Mouse (Mus musculus): ENCODE measurements at regions not wholly inside any gene's neighbourhood (a gene's known extent, or its start where the extent isn't known, plus 50 kb on each side); places are given as distances from the start of the nearest gene placed in this dataset.

- Histone ChIP-seq H3K9me3 (no peaks in the 10 kb centered on the region), H3K4me3 (no peak overlapping the region), H3K9ac (no peak overlapping the region), H3K27ac (no peak overlapping the region), H3K36me3 (replicated peaks) (no peaks in the 10 kb centered on the region), H3K27me3 (replicated peaks) (no peaks in the 10 kb centered on the region), H3K4me1 (no peaks in the 10 kb centered on the region), H3K4me2 (no peak overlapping the region)
- WGBS = 88% methylated on average over 5 of the region's 5 CpGs
- ATAC-seq (replicated peaks) = no peak
Measured at GRCm38 (mm10) chr3:28183061-28183762, 79.8 kb upstream of the Tnik start.

GRCm38 (mm10) chr3:28185518-28185917 is 77.5 kb upstream of the Tnik start:
- Histone ChIP-seq H3K4me2 (no peak overlapping the region), H3K27me3 (replicated peaks) (no peaks in the 10 kb centered on the region), H3K4me3 (no peak overlapping the region), H3K9ac (no peak overlapping the region), H3K27ac (no peak overlapping the region), H3K4me1 (no peaks in the 10 kb centered on the region), H3K9me3 (no peaks in the 10 kb centered on the region), H3K36me3 (replicated peaks) (no peaks in the 10 kb centered on the region)
- 53% methylated on average over 1 of the region's 1 CpGs for WGBS
- no peak for ATAC-seq (replicated peaks)

- H3K27me3 ChIP-seq (replicated peaks) = no peaks in the 10 kb centered on the region
Measured at GRCm38 (mm10) chr3:28185918-28186317, 77.1 kb upstream of the Tnik start.

GRCm38 (mm10) chr3:28189371-28189770 is 73.6 kb upstream of the Tnik start:
- Histone ChIP-seq H3K9me3 (no peaks in the 10 kb centered on the region), H3K4me2 (no peak overlapping the region), H3K27ac (no peak overlapping the region), H3K4me1 (no peaks in the 10 kb centered on the region), H3K9ac (no peak overlapping the region), H3K27me3 (replicated peaks) (no peaks in the 10 kb centered on the region), H3K4me3 (no peak overlapping the region), H3K36me3 (replicated peaks) (no peaks in the 10 kb centered on the region)
- 96% methylated on average over 2 of the region's 2 CpGs for WGBS
- no peak for ATAC-seq (replicated peaks)

More at GRCm38 (mm10) chr3:28185918-28186317, 77.1 kb upstream of the Tnik start:
- ATAC-seq (replicated peaks) = no peak
- Histone ChIP-seq H3K9ac (no peak overlapping the region), H3K4me2 (no peak overlapping the region), H3K4me1 (no peaks in the 10 kb centered on the region), H3K4me3 (no peak overlapping the region), H3K27ac (no peak overlapping the region), H3K9me3 (no peaks in the 10 kb centered on the region), H3K36me3 (replicated peaks) (no peaks in the 10 kb centered on the region)
- WGBS = 27% methylated on average over 2 of the region's 2 CpGs

GRCm38 (mm10) chr3:28190243-28190642 is 72.8 kb upstream of the Tnik start:
- no peaks in the 10 kb centered on the region for H3K9me3 ChIP-seq
- no peaks in the 10 kb centered on the region for H3K27me3 ChIP-seq (replicated peaks)
- H3K4me1 ChIP-seq = no peaks in the 10 kb centered on the region
- no peaks in the 10 kb centered on the region for H3K36me3 ChIP-seq (replicated peaks)
- WGBS = 85% methylated on average over 6 of the region's 6 CpGs
- H3K9ac ChIP-seq = no peak overlapping the region
- ATAC-seq (replicated peaks) = no peak
- H3K4me2 ChIP-seq = no peak overlapping the region
- H3K27ac ChIP-seq = no peak overlapping the region
- H3K4me3 ChIP-seq = no peak overlapping the region

GRCm38 (mm10) chr3:28194388-28194970 is 68.5 kb upstream of the Tnik start:
- no peaks in the 10 kb centered on the region for H3K36me3 ChIP-seq (replicated peaks)
- H3K4me3 ChIP-seq = no peak overlapping the region
- H3K4me1 ChIP-seq = no peaks in the 10 kb centered on the region
- no peak for ATAC-seq (replicated peaks)
- H3K4me2 ChIP-seq = no peak overlapping the region
- no peaks in the 10 kb centered on the region for H3K27me3 ChIP-seq (replicated peaks)
- no peaks in the 10 kb centered on the region for H3K9me3 ChIP-seq
- H3K9ac ChIP-seq = no peak overlapping the region
- WGBS = 69% methylated on average over 4 of the region's 4 CpGs
- H3K27ac ChIP-seq = no peak overlapping the region

- WGBS = 84% methylated on average over 1 of the region's 1 CpGs
- Histone ChIP-seq H3K4me3 (no peak overlapping the region), H3K4me1 (no peaks in the 10 kb centered on the region), H3K9ac (no peak overlapping the region), H3K27ac (no peak overlapping the region), H3K27me3 (replicated peaks) (no peaks in the 10 kb centered on the region), H3K9me3 (no peaks in the 10 kb centered on the region), H3K36me3 (replicated peaks) (no peaks in the 10 kb centered on the region), H3K4me2 (no peak overlapping the region)
- ATAC-seq (replicated peaks) = no peak
Measured at GRCm38 (mm10) chr3:28196786-28197185, 66.2 kb upstream of the Tnik start.

- H3K4me2 ChIP-seq = no peak overlapping the region
- no peaks in the 10 kb centered on the region for H3K4me1 ChIP-seq
- H3K4me3 ChIP-seq = no peak overlapping the region
- H3K27ac ChIP-seq = no peak overlapping the region
- 56% methylated on average over 2 of the region's 2 CpGs for WGBS
- no peak; the same call in 1 of the 2 replicates for ATAC-seq (replicated peaks)
- no peak overlapping the region for H3K9ac ChIP-seq
- no peaks in the 10 kb centered on the region for H3K9me3 ChIP-seq
- H3K36me3 ChIP-seq (replicated peaks) = no peaks in the 10 kb centered on the region
- no peaks in the 10 kb centered on the region for H3K27me3 ChIP-seq (replicated peaks)
Measured at GRCm38 (mm10) chr3:28209304-28209703, 53.7 kb upstream of the Tnik start.

- no peaks in the 10 kb centered on the region for H3K9me3 ChIP-seq
- H3K4me2 ChIP-seq = no peak overlapping the region
- no peaks in the 10 kb centered on the region for H3K4me1 ChIP-seq
- H3K9ac ChIP-seq = no peak overlapping the region
- H3K27me3 ChIP-seq (replicated peaks) = no peaks in the 10 kb centered on the region
- ATAC-seq (replicated peaks) = peak; percentile 58; the same call in 1 of the 2 replicates
- H3K27ac ChIP-seq = no peak overlapping the region
- no peak overlapping the region for H3K4me3 ChIP-seq
- H3K36me3 ChIP-seq (replicated peaks) = no peaks in the 10 kb centered on the region
- 73% methylated on average over 14 of the region's 14 CpGs for WGBS
Measured at GRCm38 (mm10) chr3:28210847-28211803, 51.9 kb upstream of the Tnik start.

Data from midbrain, embryonic 15.5 days (tissue).